Mouse (Mus musculus) midbrain, postnatal 0 days (tissue): ENCODE measurements around the gene Napb. TPM values are rescaled to one million over a fixed set of nuclear protein-coding genes. Genes with fewer than 3 reads are reported as not detected.
"Not testable (repeated sequence)": the region's sequence is repeated elsewhere in the genome, so short reads cannot be mapped to it uniquely, and the experiment has no call there.

ENCODE experiments used
- ATAC-seq: fragments of 200-750 bp; cut with Nextera tagmentation; 2 replicates; pipeline ENCODE4 v1.8.0; 2017; ENCODE audit warnings: moderate number of reproducible peaks, mild to moderate bottlenecking, moderate TSS enrichment, moderate library complexity; ENCODE audit not compliant: low FRiP score
- DNase-seq: peaks from one replicate; pipeline ENCODE4 v3.0.0-alpha.2; 2015; ENCODE audit warnings: low spot score
- H3K27ac ChIP-seq: fragments of 300-500 bp; sonication (generic); 2 replicates; pipeline ENCODE4 v1.5.1; 2014; ENCODE audit warnings: low read depth, mild to moderate bottlenecking, low read length, mixed read lengths
- H3K27me3 ChIP-seq: fragments of 300-500 bp; sonication (generic); 2 replicates; pipeline ENCODE4 v1.6.1; 2014; ENCODE audit warnings: low read length, control low read depth, mixed read lengths; ENCODE audit not compliant: insufficient read depth
- H3K36me3 ChIP-seq: fragments of 300-500 bp; sonication (generic); 2 replicates; pipeline ENCODE4 v1.6.1; 2014; ENCODE audit warnings: low read length, control low read depth, mixed read lengths; ENCODE audit not compliant: insufficient read depth
- H3K4me1 ChIP-seq: fragments of 300-500 bp; sonication (generic); 2 replicates; pipeline ENCODE4 v1.6.1; 2014; ENCODE audit warnings: mild to moderate bottlenecking, control low read depth, antibody characterized with exemption, low read length, mixed read lengths; ENCODE audit not compliant: insufficient read depth
- H3K4me2 ChIP-seq: fragments of 300-500 bp; sonication (generic); 2 replicates; pipeline ENCODE4 v1.6.1; 2014; ENCODE audit warnings: low read depth, mild to moderate bottlenecking, low read length, mixed read lengths; ENCODE audit not compliant: poor library complexity, severe bottlenecking
- H3K4me3 ChIP-seq: fragments of 300-500 bp; sonication (generic); 2 replicates; pipeline ENCODE4 v1.5.1; 2014; ENCODE audit warnings: low read depth, mild to moderate bottlenecking, low read length, moderate library complexity
- H3K9ac ChIP-seq: fragments of 300-500 bp; sonication (generic); replicated peaks from 2 replicates; pipeline ENCODE4 v1.6.1; 2014; ENCODE audit warnings: mild to moderate bottlenecking, low read length, moderate library complexity, mixed read lengths; ENCODE audit not compliant: poor library complexity, severe bottlenecking
- H3K9me3 ChIP-seq: fragments of 300-500 bp; sonication (generic); 2 replicates; pipeline ENCODE4 v1.6.1; 2016; ENCODE audit warnings: low read length, control low read depth
- CTCF ChIP-seq: IDR thresholded peaks from 2 replicates; pipeline ENCODE4 v1.5.1; 2016; ENCODE audit warnings: antibody characterized with exemption, mild to moderate bottlenecking
- WGBS: fragments of 180-500 bp; shearing (Covaris S2); extraction: QIAGEN DNeasy Blood & Tissue Kit; methylation state at CpG from one replicate; pipeline ENCODE4 v1.1.7; 2014; 5-methylcytosine and 5-hydroxymethylcytosine counted together
- polyA plus RNA-seq: library from polyadenylated mRNA; unstranded; fragments of >200 nt; fragmentation: Nextera tagmentation; extraction: Ambion mirVana; gene quantifications from 2 replicates; pipeline ENCODE4 v1.2.1, GENCODE M21; 2015
- total RNA-seq: library from RNA; depleted of rRNA; stranded (reverse); fragments of >200 nt; gene quantifications from 2 replicates; pipeline ENCODE4 v1.2.3, GENCODE M21; 2014; rRNA removed

Napb gene
- total RNA-seq (147 and 186 TPM in 2 replicates), polyA plus RNA-seq (117 and 127 TPM in 2 replicates)

GRCm38 (mm10) chr2:148732327-148733000, at the start of gene Napb:
TSS of gene Napb (minus strand) at chr2:148732467.
- Histone ChIP-seq H3K36me3 (no peaks in the 10 kb centered on the region), H3K9me3 (no peaks in the 10 kb centered on the region), H3K4me2 (peak within 1 kb of the TSS; percentile 68), H3K9ac (peak within 1 kb of the TSS; percentile 91), H3K4me1 (no peaks in the 10 kb centered on the region), H3K27ac (peak within 1 kb of the TSS; percentile 77), H3K27me3 (no peaks in the 10 kb centered on the region), H3K4me3 (peak within 1 kb of the TSS; percentile 78)
- 3% methylated on average over 18 of the region's 18 CpGs for WGBS
- peak; percentile 18; the same call in 1 of the 2 replicates for TF ChIP-seq CTCF
- DNase-seq = peak; percentile 97
- peak; percentile 100 for ATAC-seq

DNA sequence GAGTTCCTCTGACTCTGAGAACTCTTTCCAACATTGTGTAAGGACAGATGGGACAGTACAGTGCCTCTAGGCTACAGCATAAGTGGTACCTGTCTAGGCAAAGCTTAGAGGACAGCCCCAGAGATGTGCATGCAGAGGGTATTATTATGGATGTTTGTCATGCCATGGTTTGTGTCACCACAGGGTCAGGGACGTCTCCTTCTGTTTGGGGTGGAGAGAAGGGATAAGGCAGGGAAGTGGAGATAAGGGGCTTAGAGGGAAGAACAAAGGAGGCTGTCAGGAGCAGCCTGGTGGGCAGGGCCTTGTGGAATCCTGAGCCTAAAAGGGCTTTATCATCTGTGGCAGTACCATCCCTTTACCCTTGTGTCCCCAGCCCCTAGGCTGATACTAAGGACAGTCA, 49.4 kb upstream of the Napb start, which contains the start of gene 8030411F24Rik:
Gene 8030411F24Rik, plus strand, starts transcription at position 301 of the 400 bp plus-strand sequence.
- Histone ChIP-seq H3K9me3 (no peaks in the 10 kb centered on the region), H3K9ac (no peak within 1 kb of the TSS), H3K27me3 (no peaks in the 10 kb centered on the region), H3K27ac (no peak within 1 kb of the TSS), H3K4me1 (no peaks in the 10 kb centered on the region), H3K36me3 (no peaks in the 10 kb centered on the region), H3K4me2 (no peak within 1 kb of the TSS), H3K4me3 (no peak within 1 kb of the TSS)
- DNase-seq (no peak), ATAC-seq (0 out of 2 replicates have a peak, but pooled peaks have one; percentile 13)
- no peak for TF ChIP-seq CTCF
- 0% methylated on average over 1 of the region's 1 CpGs for WGBS

GRCm38 (mm10) chr2:148771397-148771796, 39.1 kb upstream of the Napb start, which contains the start of gene Cst11:
TSS of gene Cst11 (minus strand) at chr2:148771497.
- 86% methylated on average over 4 of the region's 4 CpGs for WGBS
- not testable (repeated sequence) for H3K27ac ChIP-seq, H3K9me3 ChIP-seq, H3K4me2 ChIP-seq, H3K36me3 ChIP-seq, DNase-seq, H3K9ac ChIP-seq, H3K27me3 ChIP-seq, H3K4me3 ChIP-seq, H3K4me1 ChIP-seq, ATAC-seq

- H3K9me3 ChIP-seq = no peaks in the 10 kb centered on the region
These were observed 31.6 kb upstream of the Napb start for GRCm38 (mm10) chr2:148763648-148764388.

DNA sequence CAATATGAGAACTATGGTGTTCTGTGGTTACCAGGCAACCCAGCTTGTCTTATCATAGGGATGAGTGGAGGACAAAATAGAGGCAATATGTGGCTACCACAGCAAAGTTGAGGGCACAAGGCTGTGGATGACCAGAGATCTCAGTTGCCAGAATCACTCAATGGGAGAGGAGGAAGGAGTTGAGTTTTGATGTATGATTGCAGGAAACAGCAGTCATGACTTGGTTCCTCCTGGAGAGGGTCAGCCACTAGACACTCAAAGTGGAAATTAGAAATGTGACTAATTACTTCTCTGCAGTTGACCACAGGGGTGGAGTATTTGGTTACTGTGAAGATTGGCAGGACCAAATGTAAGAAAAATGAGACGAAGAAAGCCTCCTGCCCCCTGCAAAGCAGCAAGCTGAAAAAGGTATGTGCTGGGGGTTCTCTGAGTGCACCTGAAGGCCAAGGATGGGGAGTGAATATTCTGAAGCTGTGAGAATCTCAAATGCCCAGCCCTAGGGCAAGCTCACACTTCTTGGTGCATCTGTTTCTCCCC, 22.1 kb upstream of the Napb start:
- H3K9me3 ChIP-seq = no peaks in the 10 kb centered on the region
- ATAC-seq (no peak), DNase-seq (no peak)
- no peak for TF ChIP-seq CTCF
- WGBS = 63% methylated on average over 1 of the region's 1 CpGs
- no peak overlapping the region for H3K4me3 ChIP-seq
- H3K9ac ChIP-seq = no peak overlapping the region
- H3K4me1 ChIP-seq = no peaks in the 10 kb centered on the region
- no peaks in the 10 kb centered on the region for H3K27me3 ChIP-seq
- H3K4me2 ChIP-seq = no peak overlapping the region
- H3K27ac ChIP-seq = no peak overlapping the region
- no peaks in the 10 kb centered on the region for H3K36me3 ChIP-seq

More at GRCm38 (mm10) chr2:148763648-148764388, 31.6 kb upstream of the Napb start:
- H3K36me3 ChIP-seq = no peaks in the 10 kb centered on the region
- no peak overlapping the region for H3K27ac ChIP-seq
- no peak overlapping the region for H3K4me2 ChIP-seq
- no peak overlapping the region for H3K9ac ChIP-seq
- no peak for DNase-seq
- H3K4me3 ChIP-seq = no peak overlapping the region
- ATAC-seq = no peak
- 96% methylated on average over 1 of the region's 1 CpGs for WGBS
- H3K27me3 ChIP-seq = no peaks in the 10 kb centered on the region
- TF ChIP-seq CTCF = no peak
- no peaks in the 10 kb centered on the region for H3K4me1 ChIP-seq
